Mouse (Mus musculus) ES-E14 (cell line): ENCODE data around the gene Adamtsl3.

Source experiments
- CHD2 ChIP-seq: IDR thresholded peaks from 2 replicates; pipeline ENCODE4 v1.6.1; 2014; ENCODE audit warnings: mild to moderate bottlenecking, low read depth, low read length, inconsistent platforms
- HCFC1 ChIP-seq: IDR thresholded peaks from 2 replicates; pipeline ENCODE4 v1.6.1; 2012; ENCODE audit warnings: low read length, inconsistent platforms, borderline replicate concordance; ENCODE audit not compliant: insufficient read depth
- ZC3H11A ChIP-seq: IDR thresholded peaks from 2 replicates; pipeline ENCODE4 v1.6.1; 2012; ENCODE audit warnings: low read depth, mild to moderate bottlenecking, inconsistent platforms, low read length, borderline replicate concordance
- ZNF384 ChIP-seq: IDR thresholded peaks from 2 replicates; pipeline ENCODE4 v1.6.1; 2012; ENCODE audit warnings: low read depth, low read length, inconsistent platforms

- TF ChIP-seq ZC3H11A (no peak), CHD2 (no peak), HCFC1 (no peak), ZNF384 (no peak)
Measured at GRCm38 (mm10) chr7:82395751-82396512, 60.4 kb downstream of the Adamtsl3 start.
